Mouse (Mus musculus) mouse embryonic stem cell (cell line): ENCODE results near the gene Aspscr1.

ENCODE experiments used
- in situ Hi-C, 2 experiments: fragments of 300-500 bp; cut with MboI; formaldehyde crosslinking; loops; 1 replicate in 1 of 2; 3 replicates in 1 of 2; pipeline ENCODE4 v1.14.3; 2019 to 2020; ENCODE audit warnings: low sequenced_read_pairs in 2 of 2, low pct_unique_long_range_greater_than_20kb in 1 of 2, mixed read lengths in 1 of 2; ENCODE audit not compliant: unreplicated experiment in 1 of 2

The Aspscr1 gene

DNA sequence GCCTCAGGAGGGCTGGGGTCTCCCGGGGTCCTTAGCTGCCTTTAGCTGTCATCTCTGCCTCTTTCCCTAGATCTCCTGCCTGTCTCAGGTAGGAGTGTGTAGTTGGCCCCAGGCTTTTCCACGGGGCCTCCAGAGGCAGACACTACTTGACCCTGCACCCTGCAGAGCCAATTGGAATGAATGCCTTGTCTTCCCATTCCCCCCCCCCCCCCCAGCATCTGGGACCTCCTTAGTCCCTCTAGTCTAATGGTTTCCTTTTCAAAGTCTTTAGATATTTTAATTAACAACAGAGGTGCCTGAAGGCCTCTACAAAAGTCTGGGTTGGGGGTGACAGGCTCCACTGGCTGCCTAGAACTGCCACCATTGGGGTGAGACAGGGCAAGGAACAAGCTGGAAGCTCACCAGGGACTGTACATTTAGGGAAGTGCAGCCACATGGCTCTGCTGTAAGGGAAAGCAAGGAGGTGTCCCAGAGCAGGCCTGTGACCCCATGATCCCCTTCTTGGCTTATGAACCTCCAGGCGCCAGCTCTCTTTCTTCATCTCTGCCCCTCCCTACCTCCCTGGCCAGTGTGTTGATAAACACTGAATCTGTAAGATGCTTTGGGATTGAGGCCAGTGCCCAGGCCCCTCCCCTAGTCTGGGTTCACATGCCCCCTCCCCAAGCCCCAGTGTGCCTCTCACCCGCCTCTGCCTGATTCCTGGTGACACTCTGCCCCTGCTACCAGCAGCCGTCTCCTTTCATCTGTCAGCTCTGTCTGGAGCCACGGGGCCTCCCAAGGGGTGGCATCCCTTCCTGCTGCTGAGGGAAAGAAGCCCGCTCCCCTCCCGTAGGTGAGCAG, 31.9 kb downstream of the Aspscr1 start:
- in situ Hi-C loops, result no loop called here

DNA sequence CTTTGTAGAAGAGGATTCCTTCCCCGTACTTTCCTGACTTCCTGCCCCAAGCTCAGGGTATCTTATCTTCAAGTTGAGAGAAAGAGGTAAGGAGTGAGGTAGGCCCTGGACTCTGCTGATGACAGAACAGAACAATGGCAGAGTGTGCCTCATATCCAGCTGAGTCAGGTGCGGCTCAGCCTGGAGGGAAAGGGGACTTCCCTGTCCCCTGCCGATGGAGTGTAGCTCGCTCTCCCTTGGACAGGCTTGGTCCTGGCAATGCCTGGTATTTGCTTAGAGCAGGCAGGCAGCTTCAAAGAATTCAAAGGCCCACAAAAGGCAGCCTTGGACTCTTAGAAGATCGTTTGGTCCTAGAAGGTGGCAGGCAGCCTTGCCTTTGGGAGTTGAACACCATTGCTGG, 33.3 kb downstream of the Aspscr1 start:
- in situ Hi-C loops, result no loop called here

DNA sequence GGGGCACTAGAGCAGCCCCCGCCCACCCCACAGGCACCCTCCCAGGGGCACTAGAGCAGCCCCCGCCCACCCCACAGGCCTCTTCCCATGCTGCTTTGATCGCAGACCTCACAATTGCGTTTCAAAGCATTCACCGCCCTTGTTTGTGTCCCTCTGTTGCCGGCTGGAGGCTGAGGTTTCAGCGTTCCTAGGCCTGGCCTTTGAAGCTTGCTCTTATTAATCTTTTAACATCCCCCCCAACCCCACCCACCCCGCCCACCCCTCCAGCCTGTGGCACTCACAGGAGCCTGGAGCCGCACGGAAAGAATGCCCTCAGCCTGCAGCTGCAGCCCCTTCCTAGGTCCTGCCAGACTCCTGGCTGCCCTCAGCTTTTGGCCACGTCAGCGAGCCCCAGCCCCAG, 34.5 kb downstream of the Aspscr1 start:
- in situ Hi-C loops, result no loop called here

DNA sequence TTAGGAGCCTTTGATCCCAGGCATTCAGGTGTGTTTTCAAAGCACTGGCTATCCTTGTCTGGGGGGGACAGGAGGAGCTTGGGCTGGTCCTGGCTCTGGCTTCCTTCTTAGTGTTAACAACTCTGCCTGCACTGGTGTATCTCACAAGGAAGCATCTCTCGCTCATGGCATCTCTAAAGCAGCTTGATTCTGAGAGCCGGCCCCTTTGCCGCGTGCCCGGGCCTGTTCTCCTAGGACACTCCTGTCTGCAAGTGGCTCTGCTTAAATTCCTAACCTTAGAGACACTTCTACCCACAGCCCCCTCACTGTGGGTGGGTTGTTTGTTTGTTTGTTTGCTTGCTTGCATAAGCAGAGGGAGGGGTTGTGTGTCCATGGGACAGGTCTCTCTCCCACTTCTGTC, 35.2 kb downstream of the Aspscr1 start:
- in situ Hi-C loops, result no loop called here

DNA sequence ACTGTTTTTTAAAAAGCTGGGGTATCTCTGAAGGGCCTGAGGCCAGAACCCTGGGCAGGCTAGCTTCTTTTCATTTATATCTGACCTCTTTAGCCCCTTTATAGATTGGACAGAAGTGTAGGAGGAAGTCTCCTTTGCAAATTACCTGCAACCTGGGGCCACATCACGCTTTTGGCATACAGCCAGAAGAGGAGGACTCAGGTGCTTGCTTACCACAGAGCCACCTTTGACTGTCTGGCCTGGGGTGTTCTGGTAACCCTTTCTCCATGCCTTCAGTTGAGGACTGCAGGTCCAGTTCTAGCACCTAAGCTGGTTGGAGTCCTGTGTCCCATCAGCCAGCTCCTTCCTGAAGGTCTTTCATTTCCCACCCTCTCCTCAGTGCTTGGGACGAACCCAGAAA, 36.8 kb downstream of the Aspscr1 start:
- in situ Hi-C loops, result no loop called here

DNA sequence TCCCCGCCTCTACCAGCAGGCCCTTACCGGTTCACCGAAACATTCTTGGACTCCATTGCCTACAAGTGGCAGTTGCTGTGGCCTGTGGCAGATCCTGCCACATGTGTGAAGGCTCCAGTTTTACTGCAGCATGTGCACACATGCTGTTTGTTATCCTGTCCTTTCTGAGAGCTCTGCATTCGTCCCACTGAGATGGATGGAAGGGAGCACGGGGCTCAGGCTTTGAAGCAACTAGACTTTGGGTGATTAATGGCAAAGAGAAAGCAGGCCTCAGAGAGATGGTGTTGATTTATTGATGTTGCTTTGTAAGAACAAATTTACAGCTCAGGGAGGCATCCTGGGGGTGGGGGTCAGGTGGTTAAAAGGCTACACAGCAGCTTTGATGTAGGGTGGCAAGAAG, 37.9 kb downstream of the Aspscr1 start:
- in situ Hi-C loops, result no loop called here

DNA sequence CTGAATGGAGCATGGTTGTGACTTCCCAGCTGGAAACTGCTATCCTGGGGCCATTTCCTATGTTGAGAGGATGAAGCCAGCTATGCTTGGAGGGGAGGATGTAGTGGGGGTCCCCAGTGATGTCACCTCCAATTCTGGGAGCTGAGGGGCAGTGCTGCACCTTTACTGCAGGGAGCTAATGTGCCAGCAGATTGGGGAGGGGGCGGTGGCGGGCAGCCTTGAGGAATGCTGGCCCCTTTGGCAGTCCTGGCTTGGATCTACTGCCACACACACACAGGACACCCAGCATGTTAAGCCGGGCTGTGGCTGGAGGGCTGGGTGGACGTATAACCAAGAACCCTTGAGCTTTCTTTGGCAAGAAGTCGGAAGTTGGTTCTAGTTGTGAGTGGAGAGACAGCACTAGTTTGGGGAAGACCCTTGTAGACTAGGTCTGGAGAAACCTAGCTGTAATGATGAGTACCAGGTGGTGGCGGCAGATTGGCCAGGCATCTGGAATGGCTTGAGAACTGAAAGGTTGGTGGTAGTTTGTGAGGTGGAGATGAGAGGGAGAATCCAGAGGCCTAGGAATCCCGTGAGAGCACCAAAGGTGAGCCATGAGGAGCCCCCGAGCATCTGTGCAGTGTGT, 39.3 kb downstream of the Aspscr1 start:
- in situ Hi-C loops, result no loop called here

DNA sequence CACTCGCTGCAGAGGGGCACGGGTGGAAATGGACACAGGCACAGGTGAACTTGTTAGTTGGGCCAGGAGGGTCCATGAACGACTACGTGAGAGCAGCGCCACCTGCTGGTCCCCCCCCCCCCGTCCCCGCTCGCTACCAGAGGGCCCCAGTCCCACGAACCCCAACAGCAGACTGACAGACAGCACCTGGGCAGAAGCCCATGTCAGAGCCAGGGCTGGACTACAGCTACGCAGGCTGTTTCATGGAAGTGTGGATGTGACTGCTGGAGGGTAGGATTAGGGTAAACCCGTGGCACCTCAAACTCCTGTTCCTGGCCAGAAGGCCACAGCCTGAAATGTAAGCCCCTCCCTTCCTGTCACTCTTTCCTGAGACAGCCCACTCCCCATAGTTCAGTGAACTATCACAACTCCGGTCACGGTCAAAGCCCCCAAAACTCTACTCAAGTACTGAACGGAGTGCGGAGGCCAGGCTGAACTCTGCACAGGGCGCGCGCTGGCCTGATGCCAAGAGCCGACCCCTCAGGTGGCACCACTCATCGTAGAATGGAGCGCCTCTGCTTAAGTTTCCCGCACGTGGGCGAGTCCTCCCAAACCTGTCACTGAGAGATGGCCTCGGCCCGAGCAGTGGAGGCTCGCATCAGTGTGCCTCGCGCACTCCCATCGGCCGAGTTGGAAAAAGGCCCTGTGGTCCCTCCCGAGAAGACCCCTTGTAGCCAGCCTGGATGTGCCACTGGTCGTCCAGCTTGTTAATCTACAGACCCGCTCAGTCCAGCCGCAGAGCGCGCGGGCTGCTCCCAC, 40.2 kb downstream of the Aspscr1 start:
- in situ Hi-C loops, result no loop called here

DNA sequence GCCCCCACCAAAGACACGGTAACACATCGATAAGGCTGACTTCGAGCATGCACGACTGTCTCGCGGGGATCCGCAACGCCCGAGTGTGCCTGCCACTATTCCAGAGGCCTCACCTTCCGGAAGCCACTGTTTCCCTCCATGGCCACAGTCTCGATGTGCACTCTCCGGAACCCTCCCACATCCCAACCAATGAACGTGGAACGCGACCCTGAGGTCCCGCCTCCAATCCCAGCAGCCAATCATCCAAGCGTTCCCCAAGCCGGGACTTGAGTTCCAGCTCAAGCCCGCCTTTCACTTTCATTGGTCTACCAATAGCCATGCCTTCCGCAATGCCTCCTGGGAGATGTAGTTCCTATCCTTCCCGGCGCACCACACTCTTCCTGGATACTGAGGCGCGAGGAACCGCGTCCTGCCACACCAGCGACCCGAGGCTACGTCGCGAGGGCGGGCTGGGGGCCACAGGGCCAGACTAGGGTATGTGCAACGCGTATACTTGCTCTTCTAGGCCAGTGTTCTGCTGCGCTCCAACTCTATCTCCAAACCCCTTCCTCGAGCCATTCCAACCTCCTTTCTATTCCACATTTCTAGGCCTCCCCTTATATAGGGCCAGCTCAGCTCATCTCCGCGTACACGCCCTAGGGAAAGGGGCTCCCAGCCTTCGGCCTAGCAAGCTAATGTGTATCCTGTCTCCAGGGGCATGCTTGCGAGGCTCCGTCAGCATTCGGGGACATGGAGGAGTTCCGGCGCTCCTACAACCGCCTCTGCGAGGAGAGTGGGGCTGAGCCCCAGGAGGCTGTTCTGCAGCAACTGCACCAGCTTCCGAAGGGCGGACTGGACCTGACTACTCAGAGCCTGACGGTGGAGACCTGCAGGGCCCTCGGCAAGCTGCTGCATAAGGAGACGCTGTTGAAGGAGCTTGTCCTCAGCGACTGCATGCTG, 41.1 kb downstream of the Aspscr1 start, which contains the start of the genes Cenpx and Lrrc45:
TSS of gene Cenpx (minus strand) at position 159 of the 939 bp plus-strand sequence.
TSS of gene Lrrc45 (plus strand) at position 346 of the 939 bp plus-strand sequence.
- in situ Hi-C loops, result no loop called here

DNA sequence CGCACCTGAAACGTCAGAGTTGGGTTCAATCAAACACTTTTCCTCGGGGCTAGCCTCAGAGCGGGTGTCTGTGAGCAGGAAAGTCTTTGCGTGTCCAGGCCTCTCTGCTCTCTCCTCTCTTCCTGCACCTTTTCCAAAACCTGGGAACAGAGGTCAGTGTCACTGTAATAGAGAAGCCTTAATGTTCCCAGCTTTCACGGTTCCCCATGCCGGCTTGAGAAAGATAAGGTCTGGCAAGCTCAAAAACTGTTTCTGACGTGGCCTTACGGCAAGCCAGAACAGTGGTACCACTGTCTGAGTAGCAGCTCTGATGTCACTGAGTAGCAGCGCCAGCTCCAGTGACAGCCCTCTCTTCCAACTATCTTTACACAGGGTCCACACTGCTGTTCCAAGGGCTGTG, 41.8 kb downstream of the Aspscr1 start:
- in situ Hi-C loops, result no loop called here

DNA sequence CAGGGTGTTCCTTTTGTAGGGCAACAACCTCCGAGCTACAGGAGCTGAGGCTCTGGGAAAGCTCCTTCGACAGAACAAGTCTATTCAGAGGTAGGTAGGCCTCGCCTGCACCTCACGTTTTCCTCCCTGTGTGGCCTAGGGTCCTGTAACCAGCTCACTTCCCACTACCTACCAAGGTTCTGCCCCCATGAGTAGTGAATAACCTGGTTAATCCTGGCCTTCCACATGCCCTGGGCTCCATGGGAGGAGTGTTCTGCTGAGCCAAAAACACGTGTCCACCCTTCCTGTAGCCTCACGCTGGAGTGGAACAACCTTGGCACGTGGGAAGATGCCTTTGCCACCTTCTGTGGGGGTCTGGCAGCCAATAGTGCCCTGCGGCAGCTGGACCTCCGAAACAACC, 42.4 kb downstream of the Aspscr1 start:
- in situ Hi-C loops, result no loop called here

DNA sequence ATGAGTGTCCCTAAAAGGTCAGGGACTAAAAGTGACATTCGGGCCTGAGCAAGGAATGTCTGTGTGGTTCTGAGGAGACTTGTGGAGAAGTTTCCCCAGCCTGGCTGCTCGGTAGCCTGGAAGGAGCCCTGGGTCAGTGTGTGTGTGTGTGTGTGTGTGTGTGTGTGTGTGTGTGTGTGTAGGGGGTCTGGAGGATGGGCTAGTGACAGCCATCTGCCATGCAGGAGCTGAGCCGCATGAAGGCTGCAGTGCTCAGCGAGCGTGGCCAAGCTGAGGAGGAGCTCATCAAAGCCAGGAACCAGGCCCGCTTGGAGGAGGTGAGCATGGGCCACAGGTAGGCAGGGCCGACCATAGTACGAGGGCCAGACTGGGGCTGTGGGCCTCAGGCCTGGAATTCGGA, 46.5 kb downstream of the Aspscr1 start:
- in situ Hi-C loops, result no loop called here

DNA sequence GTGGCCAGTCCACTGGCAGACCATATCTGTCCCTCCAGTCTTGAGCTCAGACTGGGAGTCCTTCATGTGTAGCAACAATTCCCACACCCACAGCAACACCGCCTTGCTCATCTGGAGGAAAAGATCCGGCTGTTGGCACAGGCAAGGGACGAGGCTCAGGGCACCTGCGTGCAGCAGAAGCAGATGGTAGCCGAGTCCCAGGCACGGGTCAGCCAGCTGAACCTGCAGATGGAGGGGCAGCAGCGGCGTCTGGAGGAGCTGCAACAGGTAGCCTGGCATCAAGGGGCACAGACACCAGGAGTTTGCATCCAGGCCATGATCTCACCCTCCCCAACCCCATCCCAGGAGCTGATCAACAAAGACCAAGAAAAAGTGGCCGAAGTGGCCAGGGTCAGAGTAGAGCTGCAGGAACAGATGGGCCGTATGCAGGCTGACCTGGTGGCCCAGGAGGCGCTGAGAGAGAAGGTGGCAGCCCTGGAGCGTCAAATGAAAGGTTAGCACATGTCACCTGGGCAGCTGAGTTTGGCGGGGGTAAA, 47.1 kb downstream of the Aspscr1 start:
- in situ Hi-C loops, result loop anchor here in 1 of 2 experiments (10.0 kb wide), 2 partner anchors 185 to 315 kb away; partner anchors contain the start of gene Cd7

DNA sequence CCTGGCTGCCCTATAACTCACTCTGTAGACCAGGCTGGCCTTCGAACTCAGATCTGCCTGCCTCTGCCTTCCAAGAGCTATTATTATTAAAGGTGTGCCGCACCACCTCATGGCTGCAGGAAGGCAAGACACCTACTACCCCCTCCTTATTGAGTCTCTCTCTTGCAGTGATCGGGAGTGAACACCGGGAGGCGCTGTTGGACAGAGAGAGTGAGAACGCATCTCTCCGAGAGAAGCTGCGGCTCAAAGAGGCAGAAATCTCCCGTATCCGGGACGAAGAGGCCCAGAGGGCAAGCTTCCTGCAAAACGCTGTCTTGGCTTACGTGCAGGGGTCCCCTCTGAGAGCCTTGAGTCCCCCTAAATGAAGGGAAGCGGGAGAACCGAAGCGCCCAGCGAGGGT, 47.7 kb downstream of the Aspscr1 start:
- in situ Hi-C loops, result loop anchor here in 1 of 2 experiments (10.0 kb wide), 2 partner anchors 184 to 314 kb away; partner anchors contain the start of gene Cd7

DNA sequence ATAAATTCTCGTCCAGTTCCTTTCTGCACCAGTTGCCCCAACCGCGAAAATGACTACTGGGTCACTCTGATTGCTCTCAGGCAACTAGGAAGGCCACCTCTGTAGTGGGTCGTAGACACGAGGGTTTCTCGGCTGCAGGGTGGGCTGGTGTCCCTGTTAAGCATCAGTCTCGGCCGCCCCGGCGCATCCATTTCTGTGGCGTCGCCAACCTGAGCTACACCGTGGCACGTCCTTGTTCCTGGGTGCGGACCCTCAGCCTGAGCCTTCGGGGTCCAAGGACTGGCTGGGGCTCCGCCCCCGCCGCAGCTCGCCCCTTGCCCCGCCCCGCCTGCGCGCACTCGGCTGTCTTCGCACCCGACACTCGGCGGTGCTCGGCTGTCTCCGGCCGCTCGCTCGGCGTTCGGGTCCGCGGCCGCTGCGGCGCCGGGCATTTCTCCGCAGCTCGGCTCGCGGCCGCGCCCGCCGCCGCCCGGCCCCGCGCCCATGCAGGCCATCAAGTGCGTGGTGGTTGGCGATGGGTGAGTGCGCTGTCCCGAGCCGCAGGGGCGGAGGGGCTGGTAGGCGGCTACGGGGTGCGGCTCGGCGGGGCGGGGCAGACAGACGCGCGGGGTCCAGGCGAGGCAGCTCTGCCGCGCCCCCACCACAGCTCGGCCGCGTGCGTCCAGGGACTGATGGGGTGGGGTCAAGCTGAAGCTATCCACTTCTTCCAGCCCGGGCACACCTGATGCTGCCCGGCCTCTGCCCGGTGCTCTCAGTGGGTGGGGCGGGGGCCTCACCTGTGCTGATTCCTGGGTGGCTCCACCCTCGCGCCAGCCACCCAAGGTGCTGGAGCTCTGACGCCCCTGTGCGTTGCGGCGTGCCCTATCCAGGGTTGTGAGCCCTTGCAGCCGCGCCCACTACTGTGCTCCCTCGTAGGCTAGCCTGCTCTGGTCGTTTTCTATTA, 48.6 kb downstream of the Aspscr1 start, which contains the start of gene Rac3:
TSS of gene Rac3 (plus strand) at position 347 of the 943 bp plus-strand sequence.
- in situ Hi-C loops, result loop anchor here in 1 of 2 experiments (10.0 kb wide), 2 partner anchors 183 to 313 kb away; partner anchors contain the start of gene Cd7

DNA sequence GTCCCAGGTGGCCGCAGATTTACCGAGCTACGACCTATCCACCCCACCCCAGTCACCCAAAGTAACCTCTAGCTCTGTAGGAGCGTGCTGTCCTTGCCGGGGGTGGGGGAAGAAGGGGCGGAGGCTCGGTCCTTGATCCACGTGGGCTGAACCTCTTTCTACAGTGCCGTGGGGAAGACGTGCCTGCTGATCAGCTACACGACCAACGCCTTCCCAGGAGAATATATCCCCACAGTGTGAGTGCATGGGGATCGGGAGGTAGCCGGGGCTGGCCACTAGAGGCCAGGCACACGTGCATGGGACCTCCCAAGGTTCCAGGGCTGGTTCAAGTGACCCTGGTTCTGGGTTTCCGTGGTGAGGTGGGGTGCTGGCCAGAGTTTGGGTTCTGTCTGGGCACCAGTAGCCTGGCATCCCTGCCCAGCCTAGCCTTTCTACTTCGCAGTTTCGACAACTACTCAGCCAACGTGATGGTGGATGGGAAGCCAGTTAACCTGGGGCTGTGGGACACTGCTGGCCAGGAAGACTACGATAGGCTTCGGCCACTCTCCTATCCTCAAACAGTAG, 49.4 kb downstream of the Aspscr1 start:
- in situ Hi-C loops, result loop anchor here in 1 of 2 experiments (10.0 kb wide), 2 partner anchors 183 to 313 kb away; partner anchors contain the start of gene Cd7
